Mouse (Mus musculus): ENCODE data around the gene Mex3d.
A peak's percentile ranks its signal among the peaks of the same experiment; 100 is the strongest.

Mex3d gene

DNA sequence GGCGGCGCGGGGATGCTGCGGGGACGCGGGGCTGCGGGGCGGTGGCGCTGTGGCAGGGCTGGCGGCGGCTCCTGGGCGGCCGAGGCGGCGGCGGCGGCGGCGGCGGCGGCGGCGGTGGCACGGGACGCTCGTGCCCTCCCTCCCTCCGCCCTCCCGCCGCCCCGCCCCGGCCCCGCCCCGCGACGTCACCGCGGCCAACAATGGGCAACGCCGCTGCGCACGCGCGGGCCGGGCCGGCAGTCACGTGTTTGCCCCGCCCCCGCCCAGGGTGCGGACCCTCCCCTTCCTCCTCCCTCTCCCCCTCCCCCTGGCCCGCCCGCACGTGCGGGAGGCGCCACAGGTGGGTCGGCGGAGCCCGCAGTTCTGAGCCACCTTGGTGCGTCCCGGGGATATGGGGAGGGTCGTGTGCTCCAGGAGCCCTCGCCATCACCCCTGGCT is at the start of gene Mex3d:
TSS of gene Mex3d (minus strand) at position 138 of the 438 bp plus-strand sequence.
- peak; percentile 91 for DNase-seq (ENCODE audit: low spot score)

DNA sequence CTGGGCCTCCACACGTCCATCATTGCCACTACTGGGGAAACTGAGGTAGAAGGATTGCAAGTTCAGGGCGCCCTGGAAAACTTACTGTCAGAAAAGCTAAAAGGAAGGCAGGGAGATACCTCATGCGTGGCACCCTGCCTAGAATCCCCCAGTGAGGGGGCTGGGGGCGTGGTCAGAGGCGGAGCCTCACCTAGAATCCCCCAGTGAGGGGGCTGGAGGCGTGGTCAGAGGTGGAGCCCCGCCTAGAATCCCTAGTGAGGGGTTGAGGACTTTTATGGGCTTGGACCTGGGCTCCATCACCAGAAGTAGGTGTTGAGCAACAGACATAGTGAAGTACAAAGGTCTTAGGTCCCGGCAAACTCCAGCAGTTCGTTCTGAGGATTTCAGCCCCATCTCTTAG is 48.8 kb upstream of the Mex3d start:
- DNase-seq (ENCODE audit: low spot score): no peak

DNA sequence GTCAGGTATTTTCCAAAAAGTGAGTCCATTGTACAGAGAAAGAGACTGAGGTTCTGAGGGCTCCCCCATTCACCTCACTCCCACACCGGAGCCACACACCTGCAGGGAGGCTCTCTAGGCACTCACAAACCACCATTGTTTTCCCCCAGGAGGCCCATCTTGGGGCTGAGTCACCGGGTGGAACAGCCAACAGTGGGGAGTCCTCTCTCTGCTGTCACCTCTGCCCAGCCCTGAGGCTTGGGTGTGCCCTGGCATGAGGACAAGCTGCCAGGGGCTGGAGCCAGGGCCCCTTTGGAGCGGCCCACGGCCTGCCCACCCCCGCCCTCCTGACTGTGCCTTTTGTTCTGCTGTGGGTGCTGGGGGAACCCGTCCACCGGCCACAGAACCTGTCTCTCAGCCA is 48.3 kb upstream of the Mex3d start:
- peak; percentile 39 for DNase-seq (ENCODE audit: low spot score)

DNA sequence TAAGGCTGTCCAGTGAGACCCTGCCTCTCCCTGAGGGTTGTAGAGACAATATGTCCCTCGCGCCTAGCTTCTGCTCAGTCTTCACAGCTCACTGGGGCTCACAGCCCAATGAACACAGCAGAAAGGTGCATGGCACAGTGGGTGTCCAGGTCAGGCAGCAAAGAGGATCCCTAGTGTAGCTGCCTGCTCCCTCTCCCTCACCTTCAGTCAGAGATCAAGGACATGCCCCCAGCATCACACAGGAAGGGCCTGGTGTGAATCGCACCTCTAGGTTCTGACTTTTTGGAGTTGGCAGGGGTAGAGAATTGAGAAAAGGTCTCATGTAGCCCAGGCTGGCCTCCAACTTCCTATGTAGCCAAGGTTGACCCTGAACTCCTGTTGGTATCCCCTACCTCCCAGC is 47.4 kb upstream of the Mex3d start:
- no peak for DNase-seq (ENCODE audit: low spot score)

DNA sequence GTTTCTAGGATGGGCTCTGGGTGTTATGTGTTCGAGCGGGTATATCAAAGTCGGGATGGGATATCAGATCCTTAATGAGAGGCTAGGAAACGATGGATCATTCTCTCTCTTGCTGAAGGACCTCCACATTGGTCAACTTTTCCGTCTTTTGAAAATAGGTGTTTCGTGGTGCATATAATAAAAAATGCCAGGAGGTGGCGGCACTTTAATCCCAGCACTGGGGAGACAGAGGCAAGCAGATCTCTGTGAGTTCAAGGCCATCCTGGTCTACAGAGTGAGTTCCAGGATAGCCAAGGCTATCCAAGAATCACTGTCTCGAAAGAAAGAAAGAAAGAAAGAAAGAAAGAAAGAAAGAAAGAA is 46.8 kb upstream of the Mex3d start:
- DNase-seq (ENCODE audit: low spot score): no peak

DNA sequence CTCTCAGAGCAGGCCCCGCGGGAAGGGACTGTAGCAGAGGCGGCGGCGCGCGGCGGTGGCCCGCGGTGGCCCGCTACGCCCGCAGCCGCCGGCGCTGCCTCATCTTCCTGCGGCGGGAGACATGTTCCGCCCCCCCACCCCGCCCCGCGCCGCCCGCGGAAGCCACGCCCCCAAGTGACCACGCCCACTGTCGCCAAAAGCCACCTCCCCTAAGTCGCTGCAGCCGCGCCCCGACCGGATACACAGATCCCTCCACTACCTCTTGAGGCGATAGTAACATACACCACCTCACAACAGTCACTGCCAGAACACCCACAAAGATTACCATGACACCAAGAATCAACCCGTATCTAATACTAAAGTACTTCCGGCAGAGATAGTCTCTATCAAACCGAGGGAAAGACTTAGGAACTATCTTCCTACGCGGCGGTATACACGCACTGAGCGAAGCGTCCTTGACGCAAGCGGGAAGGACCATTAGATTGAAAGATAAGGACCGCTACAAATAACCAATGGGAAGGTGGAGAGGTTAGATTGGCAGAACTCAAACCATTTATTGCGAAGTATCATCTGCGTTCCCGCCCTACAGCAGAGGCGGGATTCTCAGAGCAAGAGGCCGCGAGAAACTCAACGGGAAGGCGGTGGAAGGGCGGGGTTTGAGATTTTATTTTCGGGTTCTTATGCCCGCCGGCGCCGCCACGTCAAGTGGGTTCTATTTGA is 46.2 kb upstream of the Mex3d start, which contains the start of gene Tcf3:
TSS of gene Tcf3 (minus strand) at position 135 of the 720 bp plus-strand sequence.
- peak; percentile 92 for DNase-seq (ENCODE audit: low spot score)

DNA sequence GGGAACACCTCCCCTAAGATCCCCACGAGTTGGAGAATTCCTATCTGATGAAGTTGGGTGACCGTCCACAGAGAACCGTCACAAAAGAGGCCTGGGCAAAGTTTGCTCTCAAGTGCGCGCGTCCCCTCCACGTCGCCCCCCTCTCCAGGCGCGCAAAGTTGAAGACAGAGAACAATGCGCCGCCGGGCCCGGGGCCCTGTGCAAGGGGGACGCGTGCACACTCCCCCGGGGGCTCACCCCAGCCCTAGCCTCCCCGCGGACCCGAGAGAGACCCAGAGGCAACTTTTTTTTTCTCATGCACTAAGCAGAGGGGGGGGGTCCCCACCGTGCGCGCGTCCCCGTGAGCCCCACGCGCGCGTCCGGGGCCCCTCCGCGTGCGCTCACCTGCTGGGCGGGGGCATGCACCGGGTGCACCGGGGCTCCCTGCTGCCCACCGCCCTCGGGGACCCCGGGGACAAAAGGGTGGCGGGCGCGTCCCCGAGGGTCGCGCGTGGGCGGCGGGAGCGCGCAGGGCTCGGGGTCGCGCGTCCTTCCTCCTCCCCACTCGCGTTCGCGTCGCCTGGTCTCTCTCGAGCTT is 45.6 kb upstream of the Mex3d start:
- DNase-seq (ENCODE audit: low spot score): peak; percentile 57

DNA sequence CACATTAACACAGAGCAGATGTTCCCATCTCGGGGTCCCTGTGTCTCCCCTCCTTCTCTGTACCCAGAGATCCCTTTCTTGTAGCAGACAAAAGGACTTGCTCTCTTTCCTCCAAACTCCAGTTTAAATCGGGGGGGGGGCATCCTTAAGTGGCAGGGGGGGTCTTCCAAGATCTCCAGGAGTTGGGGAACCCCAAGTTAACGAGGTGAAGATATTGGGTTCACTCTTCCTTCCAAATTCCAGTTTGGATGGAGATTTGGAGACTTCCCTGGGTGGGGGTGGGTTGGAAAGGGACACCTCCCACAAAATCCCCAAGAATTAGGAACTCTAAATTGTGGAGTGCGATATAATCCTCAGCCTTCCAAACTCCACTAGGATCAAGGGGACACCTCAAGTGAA is 44.9 kb upstream of the Mex3d start:
- no peak for DNase-seq (ENCODE audit: low spot score)

DNA sequence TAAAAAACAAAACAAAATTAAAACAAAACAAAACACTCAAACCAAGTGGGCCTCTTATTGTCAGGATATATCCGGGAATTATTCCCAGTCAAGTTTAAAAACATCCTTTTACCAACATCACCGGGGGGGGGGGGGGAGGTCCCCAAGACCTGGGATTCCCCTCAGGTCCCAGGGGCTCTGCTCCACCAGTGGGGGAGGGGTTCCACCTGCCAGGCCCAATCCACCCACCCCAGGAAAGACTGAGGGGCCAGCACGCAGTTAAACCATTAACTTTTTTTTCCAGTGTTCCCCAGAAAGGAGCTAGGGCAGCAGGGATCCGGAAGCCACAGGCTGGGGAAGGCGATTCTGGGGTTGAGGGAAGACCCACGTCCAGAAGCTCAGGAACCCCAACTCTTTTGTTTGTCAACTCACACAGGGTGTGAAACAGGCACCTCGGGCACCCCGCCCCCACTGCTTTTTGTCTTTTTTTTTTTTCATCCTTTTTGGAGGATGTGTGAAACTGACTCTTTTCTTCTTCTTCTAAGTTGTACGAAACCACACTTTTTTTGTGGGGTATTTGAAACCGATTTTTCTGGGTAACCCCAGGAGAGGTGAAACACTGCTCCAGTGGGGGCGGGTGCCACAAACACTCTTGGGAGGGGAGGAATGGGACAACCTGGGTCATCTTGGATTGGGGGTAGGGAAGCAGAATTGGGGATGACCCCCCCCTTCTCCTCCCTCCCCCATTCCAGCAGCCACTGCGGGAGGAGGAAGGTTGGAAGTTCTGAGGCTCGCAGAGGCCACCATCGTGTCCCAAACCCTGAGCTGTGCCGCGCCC is 44.3 kb upstream of the Mex3d start:
- no peak for DNase-seq (ENCODE audit: low spot score)

DNA sequence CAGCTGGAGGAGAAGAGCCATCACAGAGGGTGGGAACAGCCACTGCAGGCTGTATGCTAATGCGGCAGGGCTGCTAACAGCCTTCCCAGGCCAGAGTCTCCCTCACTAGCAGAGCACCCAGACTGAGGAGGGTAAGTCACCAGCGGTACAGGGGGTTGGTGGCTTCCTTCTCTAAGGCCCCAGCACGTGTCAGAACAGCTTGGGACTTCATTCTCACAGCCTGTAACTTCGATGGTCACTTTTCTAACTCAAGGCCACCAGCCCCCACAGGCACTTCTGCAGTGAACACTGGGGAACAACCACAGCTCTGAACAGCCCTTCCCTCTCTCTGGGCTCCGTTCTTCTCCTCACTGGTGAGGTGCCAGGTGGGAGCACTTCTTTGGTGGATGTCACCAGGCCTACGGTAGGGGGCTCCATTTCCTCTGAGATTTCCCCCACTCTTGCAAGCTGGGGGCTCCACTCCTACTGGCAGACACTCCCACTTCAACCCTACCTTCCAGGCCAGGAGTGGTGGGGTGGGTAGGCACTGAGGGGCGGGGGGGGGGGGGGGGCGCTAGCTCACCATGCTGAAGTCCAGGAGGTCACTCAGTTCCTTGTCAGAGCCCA is 43.0 kb upstream of the Mex3d start:
- no peak for DNase-seq (ENCODE audit: low spot score)

DNA sequence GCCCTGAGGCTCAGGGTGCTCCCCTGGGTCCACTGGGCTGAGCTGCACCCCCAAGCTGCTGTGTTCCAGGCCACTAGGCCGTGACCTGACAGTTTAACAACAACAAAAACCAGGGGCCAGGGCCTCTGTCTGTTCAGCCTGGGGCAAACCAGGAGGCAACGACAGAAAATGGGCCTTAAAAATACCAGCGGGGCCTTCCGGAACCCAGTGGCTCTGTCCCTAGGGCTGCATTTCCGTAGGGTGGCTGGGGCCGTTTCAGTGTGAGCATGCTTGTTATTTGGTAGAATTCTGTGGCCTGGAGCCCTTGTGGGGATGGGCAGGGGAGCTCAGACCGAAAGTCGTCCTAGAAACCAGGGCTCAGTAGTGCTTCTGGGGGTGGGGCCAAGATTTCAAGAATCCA is 42.3 kb upstream of the Mex3d start:
- no peak for DNase-seq (ENCODE audit: low spot score)

DNA sequence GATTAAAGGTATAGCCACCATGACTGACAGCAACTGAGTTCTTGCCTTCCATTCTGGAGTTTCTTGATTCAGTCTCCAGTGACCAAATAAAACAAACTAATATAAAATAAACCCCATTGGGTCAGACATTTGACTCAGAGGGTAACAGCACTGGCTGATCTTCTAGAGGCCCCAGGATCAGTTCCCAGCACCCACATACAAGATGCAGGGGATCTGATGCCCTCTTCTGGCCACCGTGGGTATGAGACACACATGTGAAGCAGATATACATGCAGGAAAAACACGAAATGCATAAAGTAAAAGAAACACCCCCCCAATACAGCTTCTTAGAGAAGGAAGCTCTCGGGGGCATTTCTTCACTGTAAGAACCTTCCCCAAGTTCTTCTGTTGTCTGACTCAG is 37.6 kb upstream of the Mex3d start:
- no peak for DNase-seq (ENCODE audit: low spot score)

DNA sequence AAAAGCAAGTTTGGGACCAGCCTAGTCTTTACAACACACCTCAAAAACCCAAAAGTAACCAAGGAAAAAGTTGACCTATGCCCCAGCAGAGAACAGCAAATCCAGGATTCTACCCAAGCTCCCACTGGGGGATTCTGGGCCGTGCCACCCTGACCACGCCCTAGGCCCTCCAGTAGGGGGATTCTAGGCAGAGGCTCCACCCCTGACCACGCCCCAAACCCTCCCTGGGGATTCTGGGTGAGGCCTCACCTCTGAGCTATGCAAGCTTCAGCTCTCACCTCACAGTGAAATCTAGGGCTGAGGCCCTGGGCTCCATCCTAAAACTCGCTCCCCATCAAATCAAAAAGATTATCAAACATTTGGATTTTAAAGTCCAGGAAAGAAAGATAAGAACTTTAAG is 36.1 kb upstream of the Mex3d start:
- no peak for DNase-seq (ENCODE audit: low spot score)

DNA sequence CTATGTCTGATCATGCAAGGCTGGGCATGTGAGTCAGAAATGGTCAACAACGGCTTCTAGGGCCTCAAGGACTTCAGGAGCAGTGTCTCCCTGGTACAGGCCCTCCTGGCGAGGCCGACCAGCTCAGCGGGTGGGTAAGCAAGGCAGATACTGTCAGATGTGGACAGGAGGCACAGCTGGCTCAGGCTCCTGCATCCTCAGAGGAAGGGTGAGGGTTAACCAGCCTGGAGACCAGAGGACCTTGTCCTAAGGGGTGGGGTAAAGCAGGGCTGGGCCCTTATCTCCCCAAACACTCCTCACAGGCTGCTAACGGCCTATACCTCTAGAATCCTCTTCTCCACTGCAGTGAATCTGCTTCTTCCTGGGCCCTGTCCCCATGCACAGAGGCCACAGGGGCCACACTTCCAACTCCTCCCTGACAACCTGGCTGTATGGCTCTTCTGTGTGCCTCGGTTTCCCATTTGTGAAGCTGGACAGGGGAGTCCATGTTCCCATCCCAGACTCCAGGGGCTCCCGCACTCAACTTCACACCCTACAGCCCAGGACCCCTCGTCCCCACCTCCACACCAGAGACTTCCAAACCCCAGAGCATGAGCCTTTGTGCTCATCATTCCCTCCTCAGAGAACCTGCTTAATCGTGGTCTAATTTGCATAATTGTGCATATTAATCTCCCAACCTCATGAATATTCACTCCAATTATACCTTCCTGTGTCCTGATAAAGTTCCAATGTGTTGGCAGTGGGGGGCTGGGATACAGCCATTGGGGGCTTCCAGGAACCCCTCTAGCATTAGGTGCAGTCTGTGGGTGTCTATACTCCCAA is 34.4 kb upstream of the Mex3d start:
- DNase-seq (ENCODE audit: low spot score): no peak

DNA sequence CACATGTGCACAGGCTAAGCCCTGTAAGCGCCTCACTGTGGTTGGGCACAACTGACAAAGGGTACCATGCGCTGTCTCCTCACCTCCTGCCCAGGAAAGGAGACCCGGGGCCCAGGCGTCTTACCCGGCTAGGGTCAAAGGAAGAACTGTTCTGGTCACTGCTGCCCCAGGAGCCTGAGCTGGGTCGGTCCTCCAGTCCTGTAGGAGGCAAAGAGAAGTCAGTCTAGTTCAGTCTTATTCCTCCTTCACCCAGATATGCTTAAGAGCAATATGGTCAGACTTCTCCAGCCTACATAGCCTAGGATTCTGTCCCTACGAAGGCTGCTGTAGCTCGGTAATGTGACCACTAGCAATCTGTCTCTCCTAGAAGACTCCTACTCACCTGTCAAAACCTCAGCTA is 33.7 kb upstream of the Mex3d start:
- DNase-seq (ENCODE audit: low spot score): no peak

DNA sequence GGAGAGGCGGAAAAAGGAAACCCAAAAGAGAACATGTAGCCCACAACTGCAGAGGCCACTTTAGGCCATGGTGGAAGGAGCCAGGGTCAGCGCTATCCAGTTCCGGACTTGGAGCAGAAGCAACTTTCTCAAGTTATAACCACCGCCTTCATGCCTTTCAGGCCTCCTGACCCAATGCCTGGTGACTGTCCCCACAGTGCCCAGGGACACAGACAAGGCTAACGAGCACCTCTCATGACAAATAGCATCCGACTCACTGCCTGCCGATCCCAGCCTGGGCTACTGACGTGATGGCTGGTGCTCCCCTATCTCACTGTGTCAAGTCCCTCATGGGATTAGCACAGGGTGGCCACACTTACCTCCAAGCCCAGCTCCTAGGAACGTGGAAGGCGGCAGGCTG is 33.3 kb upstream of the Mex3d start:
- no peak for DNase-seq (ENCODE audit: low spot score)

DNA sequence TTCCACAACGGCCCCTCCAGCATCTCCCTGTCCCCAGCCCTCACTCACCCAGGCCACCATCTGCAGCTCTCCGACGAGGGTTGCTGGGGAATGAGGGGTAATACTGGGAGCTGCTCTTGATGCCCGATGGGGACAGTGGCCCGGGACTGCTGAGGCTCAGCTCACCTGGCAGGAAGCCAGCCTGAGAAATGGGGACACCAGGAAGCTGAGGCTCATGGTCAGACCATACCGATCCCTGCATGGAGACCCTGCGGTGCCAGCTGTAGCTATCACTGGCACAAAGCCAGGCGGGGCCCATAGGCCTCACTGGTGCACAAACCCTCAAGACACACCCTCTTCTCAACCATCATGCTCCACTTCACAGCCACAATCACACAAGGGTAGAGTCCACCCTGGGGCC is 32.0 kb upstream of the Mex3d start:
- DNase-seq (ENCODE audit: low spot score): no peak

DNA sequence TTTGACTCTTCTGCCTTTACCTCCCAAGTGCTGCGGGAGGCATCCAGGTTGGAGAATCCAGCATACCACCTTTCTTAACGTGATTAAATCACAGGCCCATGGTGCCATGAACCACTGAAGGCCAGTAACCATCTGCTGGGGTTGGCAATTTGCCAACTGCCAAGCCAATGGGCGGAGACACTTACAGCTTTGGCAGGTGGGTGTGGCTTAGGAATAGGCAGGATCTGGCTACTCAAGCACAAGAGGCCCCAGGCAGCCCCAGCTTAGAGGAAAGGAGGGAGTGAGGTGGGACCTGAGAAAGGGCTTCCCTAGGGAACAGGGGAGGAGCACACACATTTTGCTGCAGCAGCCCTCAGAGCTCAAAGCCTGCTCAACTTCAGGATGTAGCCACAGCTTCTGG is 30.9 kb upstream of the Mex3d start:
- no peak for DNase-seq (ENCODE audit: low spot score)

DNA sequence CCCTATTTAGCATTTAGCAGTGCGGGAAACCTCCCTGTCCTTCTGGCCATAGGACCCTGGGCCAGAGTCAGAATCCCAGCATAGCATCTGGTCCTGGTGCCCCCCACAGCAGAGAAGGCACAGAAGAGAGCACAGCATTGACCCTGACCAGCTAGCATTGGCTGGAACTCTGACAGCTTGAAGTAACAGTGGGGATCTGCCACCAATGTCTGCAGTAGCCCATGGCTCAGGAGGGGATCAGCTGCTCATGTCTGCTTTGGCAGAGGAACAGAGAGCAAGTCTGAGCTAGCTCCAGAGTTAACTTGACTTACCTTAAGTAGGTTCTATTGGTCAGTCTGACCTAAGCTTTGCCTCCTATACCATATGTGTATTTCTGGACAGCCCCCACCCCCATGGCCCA is 30.4 kb upstream of the Mex3d start:
- no peak for DNase-seq (ENCODE audit: low spot score)

DNA sequence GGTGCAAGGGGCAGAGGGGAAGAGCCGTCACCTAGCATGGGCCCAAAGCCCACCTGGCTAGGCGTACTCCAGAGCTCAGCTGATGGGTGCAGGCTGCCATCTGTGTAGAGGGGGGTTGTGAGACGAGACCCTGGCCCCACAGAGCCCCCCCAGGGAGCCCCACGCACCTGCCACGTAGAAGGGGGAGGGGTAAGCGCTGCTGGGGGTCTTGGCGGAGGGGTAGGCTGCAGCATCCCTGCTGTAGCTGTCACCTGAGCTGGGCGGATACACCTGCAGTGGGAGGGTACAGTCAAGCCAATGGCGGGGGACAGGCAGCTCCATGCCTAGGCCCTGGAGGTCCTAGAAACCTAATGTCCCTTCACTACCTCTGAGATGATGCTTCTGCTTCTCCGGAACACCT is 29.9 kb upstream of the Mex3d start:
- DNase-seq (ENCODE audit: low spot score): no peak

DNA sequence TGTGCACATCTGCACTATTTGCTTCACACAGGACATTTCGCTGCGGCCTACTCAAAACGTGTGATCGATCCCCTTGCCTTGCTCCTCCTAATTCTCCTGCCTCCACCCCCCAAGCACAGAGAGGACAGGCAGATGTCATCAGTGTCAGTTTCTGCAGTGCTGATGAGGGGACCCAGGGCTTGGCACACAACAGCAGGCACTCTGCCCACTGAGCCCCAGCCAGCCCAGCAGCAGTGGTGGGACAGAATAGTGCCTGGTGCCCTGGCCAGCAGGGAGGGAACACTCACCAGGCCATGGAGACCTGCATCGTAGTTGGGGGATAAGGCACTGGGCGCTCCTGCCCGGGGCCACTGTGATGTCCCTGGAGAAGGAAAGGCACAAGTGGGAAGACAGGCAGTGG is 28.1 kb upstream of the Mex3d start:
- no peak for DNase-seq (ENCODE audit: low spot score)

Measured in ovary, postnatal 36 days (tissue).